Mouse (Mus musculus): Measurements from ENCODE around the gene H2-T24. TPM values are rescaled to one million over a fixed set of nuclear protein-coding genes. Genes with fewer than 3 reads are reported as not detected.
"Not testable (repeated sequence)": the region's sequence is repeated elsewhere in the genome, so short reads cannot be mapped to it uniquely, and the experiment has no call there.

H2-T24 gene
- polyA plus RNA-seq, 1 experiment from 2014 or later: 7.8 TPM

DNA sequence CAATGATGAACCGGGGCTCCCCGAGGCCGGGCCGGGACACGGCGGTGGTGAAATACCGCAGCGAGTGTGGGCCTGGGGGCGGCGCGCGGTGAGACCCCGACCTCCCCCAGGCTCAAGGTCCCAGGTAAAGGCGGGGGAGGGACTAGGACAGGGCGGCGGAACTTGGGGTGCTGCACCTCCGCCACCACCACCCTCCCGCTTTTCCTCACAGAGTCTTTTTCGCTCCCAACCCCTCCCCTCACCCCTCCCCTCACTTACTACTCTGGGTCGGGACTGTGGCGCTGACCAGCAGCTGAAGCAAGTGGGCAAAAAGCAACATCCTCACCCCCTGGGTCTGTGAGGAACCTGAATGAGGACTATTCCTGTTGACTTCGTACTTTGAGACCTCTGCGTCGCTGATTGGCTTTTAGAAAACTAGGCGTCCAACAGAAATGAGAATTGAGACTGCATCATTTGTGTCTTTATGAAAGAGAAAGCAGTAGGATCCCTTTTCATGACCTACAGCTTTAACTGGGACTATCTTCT lies 12.1 kb upstream of the H2-T24 start, which contains the start of gene H2-T23:
H2-T23 (minus strand) TSS at position 505 of the 525 bp plus-strand sequence.
- whole genome bisulfite sequencing: 0% methylated on average over 25 of the region's 25 CpGs
- peak within 1 kb of the TSS; percentile 82 for H3K4me2 ChIP-seq (replicated peaks)
- H3K4me3 ChIP-seq (replicated peaks): peak within 1 kb of the TSS; percentile 46
- H3K27ac ChIP-seq, H3K36me3 ChIP-seq, H3K9me3 ChIP-seq, H3K27me3 ChIP-seq: not testable (repeated sequence)
- peak within 1 kb of the TSS; percentile 69 for H3K9ac ChIP-seq (replicated peaks)
- peaks cover 12% of the 10 kb centered on the region for H3K4me1 ChIP-seq (replicated peaks)
- peak; percentile 38; the same call in 1 of the 2 replicates for ATAC-seq

DNA sequence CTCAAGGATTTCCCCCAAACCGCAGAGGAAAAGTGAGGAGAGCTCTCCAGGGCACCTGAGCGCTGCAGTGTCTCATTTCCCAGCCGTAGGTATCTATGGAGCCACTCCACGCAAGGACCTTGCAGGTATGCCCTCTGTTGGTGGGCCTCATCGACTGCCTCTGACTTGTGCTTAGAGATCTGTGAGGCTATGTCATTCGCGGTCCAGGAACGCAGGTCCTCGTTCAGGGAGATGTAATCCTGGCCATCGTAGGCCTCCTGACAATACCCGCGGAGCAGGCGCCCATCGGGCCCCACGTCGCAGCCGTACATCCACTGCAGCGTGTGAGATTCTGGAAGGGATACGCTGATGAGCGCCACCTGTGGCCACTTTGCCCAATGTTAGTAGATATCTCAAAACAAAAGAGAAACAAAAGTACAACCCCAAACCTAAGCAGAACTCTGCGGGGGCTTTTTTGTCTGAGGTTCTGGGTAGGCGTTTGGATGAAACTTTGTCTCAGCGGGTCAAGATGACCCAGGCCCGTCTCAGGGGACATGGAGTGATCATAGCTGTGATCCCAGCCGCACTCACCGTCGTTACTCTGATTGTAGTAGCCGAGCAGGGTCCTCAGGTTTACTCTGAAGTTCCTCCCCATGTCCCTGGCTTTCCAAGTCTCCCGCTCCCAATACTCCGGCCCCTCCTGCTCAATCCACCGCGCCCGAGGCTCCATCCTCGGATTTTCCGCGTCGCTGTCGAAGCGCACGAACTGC lies 11.4 kb upstream of the H2-T24 start:
- peak; percentile 65 for ATAC-seq

DNA sequence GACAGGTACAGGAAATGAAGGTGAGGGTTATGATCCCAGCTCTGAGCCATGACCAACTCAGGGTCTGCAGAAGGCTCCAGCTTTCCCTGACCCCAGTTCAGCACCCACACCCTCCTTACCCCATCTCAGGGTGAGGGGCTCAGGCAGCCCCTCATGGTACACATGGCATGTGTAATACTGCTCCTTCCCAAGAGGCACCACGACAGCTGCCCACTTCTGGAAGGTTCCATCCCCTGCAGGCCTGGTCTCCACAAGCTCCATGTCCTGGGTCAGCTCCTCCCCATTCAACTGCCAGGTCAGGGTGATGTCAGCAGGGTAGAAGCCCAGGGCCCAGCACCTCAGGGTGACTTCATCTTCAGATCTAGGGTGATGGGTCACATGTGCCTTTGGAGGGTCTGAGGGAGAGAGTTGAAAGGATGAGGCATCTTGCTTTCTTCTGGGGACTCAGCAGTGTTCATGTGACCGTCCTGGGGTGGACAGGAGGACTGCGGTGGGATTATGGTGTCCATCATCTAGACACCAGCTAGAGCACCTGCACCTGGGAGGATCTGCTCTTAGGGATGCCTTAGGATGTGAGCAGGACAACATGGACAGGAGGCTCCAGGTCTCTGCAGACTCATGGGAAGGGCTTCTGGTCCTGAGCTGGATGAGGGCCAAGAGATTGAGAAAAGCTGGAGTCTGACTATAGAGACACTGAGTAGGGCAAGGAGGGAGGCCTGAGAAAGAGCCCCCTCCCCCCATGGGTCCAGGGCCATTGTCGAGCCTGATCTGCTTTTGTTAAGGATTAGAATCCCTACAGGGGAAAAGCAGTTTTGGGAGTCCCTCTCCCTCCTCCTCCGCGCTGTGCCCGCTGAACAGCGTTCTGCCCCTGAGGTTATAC lies 10.6 kb upstream of the H2-T24 start:
- not testable (repeated sequence) for H3K36me3 ChIP-seq, H3K27ac ChIP-seq, H3K9me3 ChIP-seq, H3K27me3 ChIP-seq
- 42% methylated on average over 8 of the region's 8 CpGs for WGBS
- Histone ChIP-seq H3K9ac (replicated peaks) (peak overlapping the region; percentile 44; the same call in 1 of the 2 replicates), H3K4me1 (replicated peaks) (peaks cover 12% of the 10 kb centered on the region), H3K4me3 (replicated peaks) (peak overlapping the region; percentile 46), H3K4me2 (replicated peaks) (peak overlapping the region; percentile 82)
- ATAC-seq: peak; percentile 37

More for the DNA sequence above, 11.4 kb upstream of the H2-T24 start:
- Histone ChIP-seq H3K4me2 (replicated peaks) (peak overlapping the region; percentile 82), H3K4me1 (replicated peaks) (peaks cover 12% of the 10 kb centered on the region), H3K9ac (replicated peaks) (peak overlapping the region; percentile 69), H3K4me3 (replicated peaks) (peak overlapping the region; percentile 46)
- H3K9me3 ChIP-seq, H3K36me3 ChIP-seq, H3K27me3 ChIP-seq, H3K27ac ChIP-seq: not testable (repeated sequence)
- WGBS: 3% methylated on average over 40 of the region's 40 CpGs

DNA sequence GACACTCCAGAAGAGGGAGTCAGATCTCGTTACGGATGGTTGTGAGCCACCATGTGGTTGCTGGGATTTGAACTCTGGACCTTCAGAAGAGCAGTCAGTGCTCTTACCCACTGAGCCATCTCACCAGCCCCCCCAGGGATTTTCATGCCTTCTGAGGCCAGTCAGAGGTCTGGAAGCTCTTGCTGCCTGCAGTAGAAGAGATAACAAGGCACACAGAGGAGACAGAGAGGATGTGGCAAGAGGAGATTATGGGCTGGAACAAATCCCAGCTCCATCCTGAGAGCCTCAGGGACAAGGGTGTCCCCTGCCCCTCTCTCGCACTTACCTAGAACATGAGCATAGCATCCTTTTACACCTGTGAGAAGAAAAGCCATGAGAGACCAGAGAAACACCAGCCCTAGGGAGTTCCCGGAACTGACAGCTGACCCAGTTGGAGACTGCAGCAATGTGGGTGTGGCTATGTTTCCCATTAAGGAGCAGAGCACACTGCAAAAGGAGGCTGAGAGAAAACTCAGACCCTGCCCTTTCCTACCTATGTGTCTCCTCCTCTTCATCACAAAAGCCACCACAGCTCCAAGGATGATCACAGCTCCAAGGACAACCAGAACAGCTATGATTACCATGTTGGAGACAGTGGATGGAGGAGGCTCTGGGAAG lies 9.8 kb upstream of the H2-T24 start:
- not testable (repeated sequence) for ATAC-seq; H3K27ac ChIP-seq; H3K27me3 ChIP-seq; H3K9ac ChIP-seq (replicated peaks); H3K4me3 ChIP-seq (replicated peaks); H3K4me2 ChIP-seq (replicated peaks); H3K9me3 ChIP-seq; H3K36me3 ChIP-seq
- peaks cover 12% of the 10 kb centered on the region for H3K4me1 ChIP-seq (replicated peaks)
- 77% methylated on average over 4 of the region's 4 CpGs for WGBS

DNA sequence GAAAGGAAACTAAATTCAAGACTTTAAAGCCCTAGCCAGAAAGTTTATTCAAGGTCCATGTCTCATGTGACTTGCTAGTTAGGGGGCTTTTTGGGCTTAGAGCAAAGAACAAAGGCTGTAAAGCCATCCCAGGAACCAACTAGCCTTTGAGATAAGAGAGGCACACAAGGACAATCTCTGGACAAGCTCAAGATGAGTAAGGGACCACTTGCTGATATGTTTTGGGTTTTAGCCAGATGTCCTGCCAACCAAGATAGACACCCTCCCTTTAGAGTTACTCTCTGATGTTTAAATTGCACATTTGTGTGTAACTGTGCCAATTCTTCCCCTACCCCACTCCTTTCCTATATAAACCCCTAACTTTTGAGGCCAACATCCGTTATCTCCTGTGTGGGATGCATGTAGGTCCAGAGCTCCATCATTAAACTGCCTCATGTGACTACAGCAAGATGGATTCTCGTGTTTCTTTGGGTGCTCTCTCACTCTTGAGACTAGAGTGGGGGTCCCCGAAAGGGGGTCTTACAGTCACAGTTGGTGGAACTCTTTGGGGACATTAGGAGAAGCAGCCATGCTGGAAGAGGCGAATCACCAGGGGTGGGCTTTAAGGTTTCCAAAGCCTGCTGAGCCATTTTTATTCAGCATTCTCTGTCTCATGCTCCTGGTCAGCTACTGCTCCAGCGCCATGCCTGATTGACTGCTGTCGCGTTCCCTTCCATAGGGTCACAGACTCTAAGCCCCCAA lies 8.7 kb upstream of the H2-T24 start:
- no peak for ATAC-seq
- Histone ChIP-seq H3K9me3 (no peaks in the 10 kb centered on the region), H3K9ac (replicated peaks) (no peak overlapping the region), H3K27ac (no peak overlapping the region), H3K4me2 (replicated peaks) (no peak overlapping the region), H3K36me3 (no peaks in the 10 kb centered on the region), H3K4me1 (replicated peaks) (peaks cover 12% of the 10 kb centered on the region), H3K4me3 (replicated peaks) (no peak overlapping the region), H3K27me3 (0 out of 2 replicates have a peak, but pooled peaks cover 5% of the 10 kb centered on the region)
- WGBS: 70% methylated on average over 7 of the region's 7 CpGs

- Histone ChIP-seq H3K36me3 (no peaks in the 10 kb centered on the region), H3K4me3 (replicated peaks) (no peak overlapping the region), H3K9ac (replicated peaks) (no peak overlapping the region), H3K27me3 (0 out of 2 replicates have a peak, but pooled peaks cover 5% of the 10 kb centered on the region), H3K4me2 (replicated peaks) (no peak overlapping the region), H3K4me1 (replicated peaks) (peaks cover 12% of the 10 kb centered on the region), H3K9me3 (no peaks in the 10 kb centered on the region), H3K27ac (no peak overlapping the region)
- ATAC-seq: no peak
- WGBS: 94% methylated on average over 4 of the region's 4 CpGs
Observed at GRCm38 (mm10) chr17:36027663-36028062, 7.3 kb upstream of the H2-T24 start.

DNA sequence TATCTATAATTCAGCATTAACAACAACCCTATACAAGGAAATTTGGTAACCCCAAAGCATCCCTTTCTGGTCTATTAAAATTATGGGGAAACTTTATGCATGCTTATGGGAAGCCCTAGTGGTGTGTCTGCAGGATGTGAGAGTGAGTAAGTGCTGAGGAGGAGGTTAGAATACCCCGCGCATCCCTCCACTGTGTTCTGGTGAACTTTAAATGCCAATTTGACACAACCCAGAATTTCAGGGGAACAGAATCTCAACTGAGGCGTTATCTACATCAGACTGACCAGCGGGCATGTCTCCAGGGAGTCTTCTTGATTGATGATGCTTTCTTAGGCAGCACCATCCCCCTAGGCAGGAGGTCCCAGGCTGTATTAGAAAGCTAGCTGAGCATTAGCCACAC lies 5.5 kb upstream of the H2-T24 start:
- Histone ChIP-seq H3K4me2 (replicated peaks) (no peak overlapping the region), H3K9me3 (no peaks in the 10 kb centered on the region), H3K4me3 (replicated peaks) (no peak overlapping the region), H3K9ac (replicated peaks) (no peak overlapping the region), H3K27me3 (no peaks in the 10 kb centered on the region), H3K4me1 (replicated peaks) (no peaks in the 10 kb centered on the region), H3K36me3 (no peaks in the 10 kb centered on the region), H3K27ac (no peak overlapping the region)
- no peak for ATAC-seq
- WGBS: 89% methylated on average over 4 of the region's 4 CpGs

DNA sequence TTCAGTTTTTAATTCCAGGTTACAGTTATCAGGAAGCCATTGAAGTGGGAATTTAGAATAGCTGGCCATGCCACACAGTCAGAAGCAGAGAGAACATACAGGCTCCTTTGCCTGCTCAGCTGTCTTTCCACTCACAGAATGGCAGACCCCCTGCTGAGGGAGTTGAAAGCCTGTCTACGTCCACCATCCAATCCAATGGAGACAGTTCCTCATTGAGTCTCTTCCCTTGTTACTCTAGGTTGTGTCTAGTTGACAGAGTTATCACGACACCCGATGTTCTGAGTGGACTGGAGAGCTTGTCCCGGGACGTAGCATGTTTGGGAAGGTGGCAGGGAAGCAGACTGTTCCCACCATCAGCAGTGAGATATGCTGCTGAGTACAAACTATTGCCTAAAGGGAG lies 4.8 kb upstream of the H2-T24 start:
- H3K9ac ChIP-seq (replicated peaks): no peak overlapping the region
- H3K4me1 ChIP-seq (replicated peaks): peaks cover 4% of the 10 kb centered on the region
- H3K36me3 ChIP-seq: no peaks in the 10 kb centered on the region
- no peak overlapping the region for H3K4me3 ChIP-seq (replicated peaks)
- H3K27ac ChIP-seq: no peak overlapping the region
- H3K4me2 ChIP-seq (replicated peaks): no peak overlapping the region
- WGBS: 62% methylated on average over 5 of the region's 5 CpGs
- H3K9me3 ChIP-seq: no peaks in the 10 kb centered on the region
- ATAC-seq: no peak
- H3K27me3 ChIP-seq: no peaks in the 10 kb centered on the region

DNA sequence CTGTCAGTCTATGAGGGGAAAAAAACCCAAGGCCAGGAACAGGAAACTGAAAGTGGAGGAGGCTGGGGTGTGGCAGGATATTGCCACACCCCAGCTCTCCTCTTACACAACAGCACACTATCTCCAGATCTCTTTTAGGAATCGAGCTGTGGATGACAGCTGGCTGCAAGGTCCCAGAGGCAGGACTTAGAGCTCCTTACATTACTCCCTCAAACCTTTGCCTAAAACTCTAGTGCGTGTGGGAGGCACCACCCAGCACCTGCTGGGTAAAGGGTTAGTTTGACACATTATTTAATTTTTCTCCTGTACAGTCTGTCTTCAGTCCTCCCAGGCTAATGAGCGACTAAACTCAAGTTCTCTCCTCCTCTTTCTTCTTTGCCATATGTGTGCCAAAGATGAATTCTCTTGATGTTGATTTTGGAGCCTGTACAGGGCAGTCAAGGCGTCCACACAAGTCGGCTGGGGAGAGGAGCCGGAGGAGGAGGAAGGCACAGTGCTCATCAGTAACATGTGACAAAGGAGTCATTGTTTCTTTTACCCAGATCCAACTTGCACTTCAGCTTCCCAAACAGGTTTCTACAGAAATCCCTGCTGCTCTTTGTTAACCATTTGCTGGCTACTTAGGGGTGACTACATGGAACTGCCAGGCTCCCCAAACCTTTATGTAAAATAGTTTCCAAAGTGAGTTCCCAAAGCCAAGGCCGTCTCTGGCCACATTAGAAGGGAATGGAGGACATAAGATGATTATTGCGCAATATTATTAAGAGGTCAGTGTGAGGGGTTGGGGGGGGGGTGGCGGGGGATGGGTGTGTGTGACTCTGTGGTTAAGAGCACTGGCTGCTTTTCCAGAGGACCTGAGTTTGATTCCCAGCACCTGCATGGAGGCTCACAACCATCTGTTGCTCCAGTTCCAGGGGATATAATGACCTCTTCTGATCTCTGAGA lies 3.6 kb upstream of the H2-T24 start:
- H3K4me3 ChIP-seq (replicated peaks): no peak overlapping the region
- WGBS: 80% methylated on average over 9 of the region's 9 CpGs
- H3K9me3 ChIP-seq: no peaks in the 10 kb centered on the region
- no peak for ATAC-seq
- H3K9ac ChIP-seq (replicated peaks): no peak overlapping the region
- no peak overlapping the region for H3K4me2 ChIP-seq (replicated peaks)
- H3K4me1 ChIP-seq (replicated peaks): peaks cover 4% of the 10 kb centered on the region
- H3K27ac ChIP-seq: no peak overlapping the region
- H3K27me3 ChIP-seq: no peaks in the 10 kb centered on the region
- H3K36me3 ChIP-seq: no peaks in the 10 kb centered on the region

GRCm38 (mm10) chr17:36022922-36023321 lies 2.6 kb upstream of the H2-T24 start:
- no peaks in the 10 kb centered on the region for H3K9me3 ChIP-seq
- H3K4me2 ChIP-seq (replicated peaks): no peak overlapping the region
- H3K36me3 ChIP-seq: no peaks in the 10 kb centered on the region
- H3K4me3 ChIP-seq (replicated peaks): no peak overlapping the region
- H3K27me3 ChIP-seq: no peaks in the 10 kb centered on the region
- H3K4me1 ChIP-seq (replicated peaks): peaks cover 4% of the 10 kb centered on the region
- 93% methylated on average over 6 of the region's 6 CpGs for WGBS
- ATAC-seq: no peak
- H3K27ac ChIP-seq: no peak overlapping the region
- no peak overlapping the region for H3K9ac ChIP-seq (replicated peaks)

Measured in midbrain, embryonic 13.5 days (tissue).